Mouse (Mus musculus): ENCODE results near the gene Vps37b. TPM values are rescaled to one million over a fixed set of nuclear protein-coding genes. Genes with fewer than 3 reads are reported as not detected.
"Not testable (repeated sequence)": the region's sequence is repeated elsewhere in the genome, so short reads cannot be mapped to it uniquely, and the experiment has no call there.

Gene Vps37b
- 10 to 100 TPM; 24.4 to 29.3 TPM for total RNA-seq (2021)
- long read RNA-seq, experiment 1, transcript Vps37b-201 (4 exons, 2,522 nt) = major isoform, 103 of 122 reads
- long read RNA-seq, experiment 1, partial matches to known transcripts = 0 of 122 reads
- long read RNA-seq, experiment 1, other reads (novel, unspliced or antisense) = 19 of 122 reads
- long read RNA-seq, experiment 2, transcript Vps37b-201 (4 exons, 2,522 nt) = major isoform, 118 of 132 reads
- long read RNA-seq, experiment 2, partial matches to known transcripts = 0 of 132 reads
- long read RNA-seq, experiment 2, other reads (novel, unspliced or antisense) = 14 of 132 reads

DNA sequence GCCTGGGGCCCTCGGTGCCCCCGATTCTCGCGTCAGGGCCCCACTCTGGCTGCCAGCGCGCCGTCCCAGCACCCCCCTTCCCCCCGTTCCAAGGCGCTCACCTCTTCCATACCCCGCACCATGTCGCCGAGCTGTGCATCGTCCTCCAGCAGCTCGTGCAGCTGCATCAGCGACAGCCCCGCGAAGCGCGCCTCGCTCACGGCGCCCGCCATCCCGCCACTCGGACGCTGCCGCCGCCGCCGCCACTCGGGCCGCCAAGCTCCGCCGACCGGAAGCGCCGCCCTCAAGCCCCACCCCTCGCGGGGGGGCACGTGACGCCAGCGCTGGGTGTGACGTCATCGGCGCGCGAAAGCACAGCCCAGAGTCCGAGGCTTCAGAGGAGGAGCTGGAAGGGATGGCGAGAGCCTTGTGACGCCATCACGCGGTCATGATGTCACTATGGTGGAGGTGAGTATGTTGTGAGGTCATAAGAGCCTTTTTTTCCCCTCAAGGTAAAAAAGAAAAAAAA lies at the start of gene Vps37b:
Vps37b (minus strand) TSS at position 270 of the 508 bp plus-strand sequence.
- DNase-seq (ENCODE audit: low spot score in 2 of 2) = peak; percentile 82 to 89

DNA sequence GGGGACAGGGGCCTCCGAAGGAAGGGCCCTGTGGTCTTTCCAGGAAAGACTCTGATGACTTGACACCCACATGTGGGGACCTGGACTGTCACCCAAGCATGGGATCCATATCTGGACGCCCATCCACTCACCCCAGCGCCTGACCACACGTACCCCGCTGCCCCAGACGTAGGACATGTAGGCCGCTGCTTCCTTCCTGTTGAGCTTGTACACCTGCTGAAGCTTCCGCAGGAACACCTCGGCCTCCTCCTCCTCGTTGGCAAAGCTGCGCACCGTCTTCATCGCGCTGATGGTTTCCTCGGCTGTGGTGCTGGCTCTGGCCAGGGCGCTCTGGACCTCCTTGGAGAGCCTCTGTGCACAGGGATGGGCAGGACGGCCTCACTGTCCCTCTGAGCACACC lies 47.8 kb upstream of the Vps37b start:
- DNase-seq (ENCODE audit: low spot score in 2 of 2) = no peak

DNA sequence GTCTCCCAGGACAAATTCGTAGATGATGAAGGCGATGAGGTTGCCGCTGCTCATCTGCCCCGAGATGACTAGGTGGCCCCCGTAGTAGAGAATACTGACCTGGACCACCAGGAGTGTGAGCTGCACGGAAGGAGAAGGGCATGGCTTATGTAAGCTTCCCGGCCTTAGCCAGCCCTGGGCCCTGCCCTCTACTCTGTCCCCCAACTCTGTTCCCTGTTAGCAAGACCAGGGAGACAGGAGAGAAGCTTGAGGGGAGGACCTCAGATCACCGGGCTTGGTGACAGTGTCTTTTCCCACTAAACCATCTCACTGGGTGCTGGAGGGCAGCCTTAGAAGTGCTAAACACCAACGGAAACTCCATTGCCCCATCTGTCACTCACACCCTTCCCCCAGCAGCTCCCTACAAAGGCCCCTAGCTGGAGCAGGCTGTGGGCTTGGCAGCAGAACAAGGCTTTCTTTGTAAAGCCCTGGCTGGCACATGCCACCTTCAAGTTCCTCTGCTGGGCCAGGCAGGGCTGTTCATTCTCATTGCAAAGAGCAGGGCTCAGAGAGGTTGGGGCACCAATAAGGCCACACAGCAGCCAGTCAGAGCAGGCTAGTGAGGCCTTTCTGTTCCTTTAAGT lies 46.8 kb upstream of the Vps37b start:
- DNase-seq (ENCODE audit: low spot score in 2 of 2) = no peak

DNA sequence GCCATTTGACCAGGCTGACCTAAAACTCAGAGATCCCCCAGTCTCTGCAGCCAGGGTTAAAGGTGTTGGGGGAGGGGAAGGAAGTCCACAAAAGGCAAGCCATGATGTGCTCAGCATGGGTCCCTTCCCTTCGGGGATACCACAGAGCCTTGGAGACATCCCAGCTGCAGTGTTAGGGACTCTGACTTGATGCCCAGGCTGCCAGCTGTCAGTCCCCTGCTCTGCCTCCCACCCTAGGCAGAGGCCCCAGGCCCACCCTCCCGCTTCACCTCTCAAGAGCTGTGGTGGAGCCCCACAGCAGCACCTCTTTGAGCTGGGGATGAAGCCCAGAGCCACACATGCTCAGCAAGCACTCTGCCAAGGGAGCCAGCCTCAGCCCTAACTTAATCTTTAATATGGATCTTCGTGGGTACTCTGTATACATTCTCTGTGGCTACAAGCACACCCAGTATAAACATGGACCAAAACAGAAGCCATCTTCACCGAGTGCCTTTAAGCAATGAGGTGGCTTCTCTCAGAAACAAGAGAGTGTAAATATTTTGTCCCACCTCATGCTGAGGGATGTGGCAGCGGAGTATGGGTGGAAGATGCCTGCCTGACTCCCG lies 45.9 kb upstream of the Vps37b start:
- no peak for DNase-seq (ENCODE audit: low spot score in 2 of 2)

DNA sequence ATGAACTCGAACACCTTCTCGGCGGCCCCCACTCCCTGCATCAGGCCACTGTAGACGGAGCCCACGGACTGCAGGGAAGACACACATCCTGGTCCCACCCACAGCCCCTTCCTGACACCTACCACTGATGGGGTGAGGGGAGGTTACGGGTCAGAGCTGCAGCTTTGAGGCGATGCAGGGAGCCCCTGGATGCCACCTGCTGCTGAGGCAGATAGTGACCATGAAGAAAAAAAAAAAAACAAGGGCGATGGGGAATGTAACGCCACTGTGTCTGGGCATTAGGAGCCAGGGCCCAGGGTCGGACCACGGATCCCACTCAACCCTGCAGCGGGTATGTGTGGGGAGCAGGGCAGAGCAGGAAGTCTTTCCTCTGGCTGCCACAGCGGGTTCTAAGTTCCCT lies 45.2 kb upstream of the Vps37b start:
- DNase-seq (ENCODE audit: low spot score in 2 of 2) = no peak

DNA sequence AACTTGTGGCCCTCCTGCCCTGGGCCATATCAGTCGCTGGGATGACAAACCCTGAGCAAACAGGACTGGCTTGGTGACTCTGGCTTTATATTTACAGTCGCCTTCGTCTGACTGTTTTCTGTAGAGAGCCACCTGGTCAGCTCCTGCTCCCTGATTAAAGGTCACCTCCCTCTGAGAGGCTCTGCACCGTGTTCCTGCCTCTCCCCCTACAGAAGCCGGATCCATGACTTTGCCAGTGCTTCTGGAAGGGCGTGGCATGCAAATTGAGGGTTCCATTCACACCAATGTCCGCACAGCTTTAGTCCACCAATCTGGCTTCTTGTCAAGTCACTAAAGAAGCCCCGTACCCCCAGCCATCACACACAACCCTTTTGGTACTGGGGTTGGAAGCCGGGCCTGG lies 44.5 kb upstream of the Vps37b start:
- no peak for DNase-seq (ENCODE audit: low spot score in 2 of 2)

DNA sequence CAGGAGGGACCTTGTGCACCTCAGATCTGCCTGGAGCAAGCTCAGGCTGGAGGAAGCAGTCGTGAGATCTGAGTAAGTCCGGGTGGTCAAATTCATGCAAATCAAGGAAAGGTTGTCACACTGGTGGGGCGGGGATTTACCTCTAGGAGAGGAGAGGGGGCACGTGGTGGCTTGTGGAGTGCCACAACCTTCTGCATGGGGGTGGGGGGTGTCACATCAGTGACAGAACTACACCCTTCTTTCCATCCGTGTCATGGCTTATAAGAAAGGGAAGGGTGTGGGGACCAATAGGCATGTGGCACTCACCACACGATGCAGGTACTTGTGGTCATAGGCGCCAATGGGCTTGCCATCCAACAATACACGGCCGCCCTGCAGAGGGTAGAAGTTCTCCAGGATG lies 43.6 kb upstream of the Vps37b start:
- DNase-seq (ENCODE audit: low spot score in 2 of 2) = no peak

DNA sequence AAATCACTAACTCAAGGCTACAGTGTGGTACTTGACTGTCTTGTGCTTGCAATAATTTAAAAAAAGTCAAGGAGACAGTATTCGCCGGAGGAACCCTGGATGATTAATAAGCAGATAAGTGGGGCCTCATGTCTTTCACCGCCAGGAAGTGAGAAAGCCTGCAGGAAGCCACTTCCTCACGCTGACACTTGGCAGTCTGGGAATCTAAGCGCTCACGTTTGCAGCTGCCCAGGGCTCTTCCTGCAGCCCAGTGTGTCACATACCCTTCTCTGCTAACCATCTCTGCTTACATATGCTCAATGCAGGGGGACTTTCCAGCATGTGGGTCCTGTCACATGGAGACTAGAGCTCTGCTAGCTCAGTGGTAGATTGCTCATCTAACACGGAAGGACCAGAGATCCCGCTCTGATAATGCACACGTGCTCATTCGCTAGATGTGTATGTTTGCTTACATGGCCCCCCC lies 42.8 kb upstream of the Vps37b start:
- DNase-seq (ENCODE audit: low spot score in 2 of 2) = no peak

DNA sequence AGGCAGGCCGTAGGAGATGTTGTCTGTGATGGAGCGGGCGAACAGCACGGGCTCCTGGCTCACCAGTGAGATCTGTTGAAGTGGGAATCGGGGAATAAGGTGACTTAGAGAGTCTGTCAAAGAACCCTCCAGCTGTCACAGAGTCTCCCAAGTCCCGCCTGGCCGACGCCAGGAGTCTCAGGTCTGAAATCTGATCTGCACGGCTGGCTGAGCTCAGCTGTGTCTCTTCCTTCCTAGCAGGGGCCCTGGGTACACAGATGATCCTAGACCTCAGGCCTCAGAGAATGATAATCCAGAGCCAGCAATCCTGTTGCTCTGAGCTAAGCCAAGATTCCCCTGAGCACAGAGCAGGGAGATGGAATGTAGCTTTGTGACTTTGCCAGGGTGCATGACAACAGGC lies 41.6 kb upstream of the Vps37b start:
- no peak for DNase-seq (ENCODE audit: low spot score in 2 of 2)

DNA sequence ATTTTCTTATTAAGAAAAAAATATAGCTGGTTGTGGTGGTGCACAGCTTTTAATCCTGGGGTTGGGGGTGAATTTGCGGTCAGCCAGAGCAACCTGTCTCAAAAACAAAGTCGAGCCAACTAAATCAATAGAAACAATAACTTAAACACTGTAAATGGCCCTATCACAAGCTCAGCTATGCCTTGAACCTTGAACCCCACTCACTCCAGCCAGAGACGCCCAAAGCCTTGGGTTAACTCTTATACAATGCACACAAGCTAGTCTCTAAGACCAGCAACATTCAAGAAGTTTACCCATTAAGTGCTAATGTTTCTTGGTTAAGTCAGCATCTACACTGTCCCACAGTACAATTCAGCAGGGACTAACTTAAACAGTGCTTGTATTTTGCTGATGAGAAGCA lies 37.6 kb upstream of the Vps37b start:
- no peak for DNase-seq (ENCODE audit: low spot score in 2 of 2)

DNA sequence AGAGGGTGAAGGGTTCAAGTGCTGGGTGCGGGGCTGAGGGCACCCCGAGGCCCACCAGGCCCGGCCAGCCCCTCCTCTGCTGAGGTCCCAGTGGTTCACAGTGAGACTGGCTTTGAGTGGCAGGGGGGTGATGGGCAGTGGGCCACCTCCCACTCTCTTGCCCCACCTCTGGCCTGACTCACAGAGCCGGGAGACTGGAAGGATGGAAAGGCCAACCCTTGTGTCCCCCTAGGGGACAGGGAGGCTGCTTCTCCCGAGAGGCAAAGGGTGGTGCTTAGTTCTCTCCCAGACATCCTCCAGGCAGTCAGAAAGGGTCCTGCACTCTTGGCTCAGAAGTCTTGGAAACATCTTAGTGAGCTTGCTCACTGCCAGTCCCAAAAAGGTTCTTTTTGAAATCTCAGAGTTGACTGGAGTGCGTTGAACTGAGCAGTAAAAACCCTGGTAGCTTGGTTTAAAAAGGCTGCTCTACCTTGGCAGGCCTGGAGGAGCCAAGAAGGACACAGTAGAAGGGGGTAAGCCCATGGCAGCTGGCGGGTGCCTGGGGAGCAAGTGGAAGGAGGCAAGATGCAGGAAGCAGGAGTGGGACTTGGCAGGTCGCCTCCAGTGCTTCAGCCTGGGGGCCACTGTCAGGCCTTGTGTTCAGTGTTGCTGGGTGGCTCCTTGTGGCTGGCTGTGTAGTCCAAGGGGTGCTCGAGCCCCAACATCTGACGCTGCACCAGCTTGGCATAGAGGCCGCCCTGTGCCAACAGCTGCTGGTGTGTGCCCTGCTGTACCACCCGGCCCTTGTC lies 30.2 kb upstream of the Vps37b start:
- no peak for DNase-seq (ENCODE audit: low spot score in 2 of 2)

DNA sequence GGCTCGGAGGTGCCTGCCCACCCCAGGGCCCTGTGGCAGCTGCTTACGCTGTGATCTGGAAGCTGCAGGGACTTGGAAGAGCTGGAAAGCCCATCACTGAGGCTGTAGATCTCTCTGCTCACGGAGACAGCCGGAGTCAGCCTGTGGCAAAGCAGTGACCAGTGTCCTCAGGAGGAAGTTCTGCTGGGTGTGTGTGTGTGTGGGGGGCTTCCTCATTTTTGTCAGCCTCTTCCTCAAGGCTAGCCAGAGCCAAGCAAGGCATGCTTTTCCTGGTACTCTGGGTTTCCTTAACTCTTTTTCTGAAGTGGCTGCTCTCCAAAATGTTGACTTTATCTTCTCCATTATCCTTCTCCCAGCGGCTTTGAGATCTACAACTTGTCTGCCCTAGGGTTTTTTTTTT lies 27.6 kb upstream of the Vps37b start:
- DNase-seq (ENCODE audit: low spot score in 2 of 2) = no peak

DNA sequence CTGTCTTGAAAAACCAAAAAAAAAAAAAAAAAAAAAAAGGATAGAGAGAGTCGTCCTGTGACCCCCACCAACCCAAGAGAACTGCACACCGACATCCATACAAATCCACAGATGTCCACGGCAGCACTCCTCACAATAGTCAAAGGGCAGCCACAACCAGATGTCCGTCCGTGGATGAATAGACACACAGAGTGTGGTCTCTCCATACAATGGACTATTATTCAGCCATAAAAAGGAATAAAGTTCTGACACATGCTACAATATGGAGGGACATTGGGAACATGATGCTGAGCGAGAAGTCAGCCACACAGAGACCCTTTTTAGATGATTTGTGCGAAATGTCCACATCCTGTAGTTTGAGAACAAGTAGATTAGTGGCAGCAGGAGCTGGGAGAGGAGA lies 26.7 kb upstream of the Vps37b start:
- DNase-seq (ENCODE audit: low spot score in 2 of 2) = no peak

DNA sequence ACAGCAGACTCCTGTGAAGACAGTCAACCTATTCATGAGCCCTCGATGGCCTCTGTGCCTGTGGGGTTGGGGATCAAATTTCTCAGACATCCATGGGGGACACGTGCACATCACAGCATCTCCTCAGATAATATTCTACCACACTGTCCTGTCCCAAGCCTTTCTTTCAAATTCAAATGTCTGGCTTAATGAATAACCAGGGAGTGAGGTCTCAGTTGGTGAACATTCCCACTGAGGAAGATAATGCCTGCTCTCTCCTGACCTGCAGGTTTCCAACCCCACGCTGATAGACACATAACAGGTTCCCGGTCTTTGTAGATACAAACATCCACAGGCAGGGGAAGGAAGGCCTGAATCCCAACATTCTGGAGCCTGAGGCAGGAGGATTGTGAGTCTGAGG lies 24.9 kb upstream of the Vps37b start:
- no peak for DNase-seq (ENCODE audit: low spot score in 2 of 2)

DNA sequence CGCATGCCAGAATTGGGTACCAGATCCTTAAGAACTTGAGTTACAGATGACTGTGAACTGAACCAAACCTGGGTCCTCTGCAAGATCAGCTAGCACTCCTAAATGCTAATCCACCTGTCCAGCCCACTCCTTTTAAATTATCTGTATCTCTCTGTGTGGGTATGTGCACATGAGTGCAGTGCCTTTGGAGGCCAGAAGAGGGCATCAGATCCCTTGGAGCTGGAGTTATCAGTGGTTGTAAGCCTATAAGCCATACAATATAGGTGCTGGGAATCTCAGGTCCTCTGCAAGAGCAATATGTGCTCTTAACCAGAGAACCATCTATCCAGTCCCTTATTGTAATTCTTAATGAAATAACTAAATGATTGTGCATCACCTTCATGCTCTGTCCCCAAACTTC lies 24.1 kb upstream of the Vps37b start:
- DNase-seq (ENCODE audit: low spot score in 2 of 2) = no peak

DNA sequence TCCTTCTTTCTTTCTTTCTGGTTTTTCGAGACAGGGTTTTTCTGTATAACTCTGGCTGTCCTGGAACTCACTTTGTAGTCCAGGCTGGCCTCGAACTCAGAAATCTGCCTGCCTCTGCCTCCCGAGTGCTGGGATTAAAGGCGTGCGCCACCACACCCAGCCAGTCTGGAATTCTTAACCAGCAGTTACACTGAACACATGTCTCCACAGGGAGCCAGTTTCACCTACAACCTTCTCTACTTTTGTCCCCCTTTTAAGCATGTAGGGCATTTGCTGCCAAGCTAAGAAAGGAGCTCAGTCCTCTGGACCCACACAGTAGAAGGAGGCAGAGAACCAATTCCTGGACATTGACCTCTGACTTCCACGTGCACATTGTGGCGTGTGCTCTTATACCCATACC lies 20.6 kb upstream of the Vps37b start:
- DNase-seq (ENCODE audit: low spot score in 2 of 2) = not testable (repeated sequence)

DNA sequence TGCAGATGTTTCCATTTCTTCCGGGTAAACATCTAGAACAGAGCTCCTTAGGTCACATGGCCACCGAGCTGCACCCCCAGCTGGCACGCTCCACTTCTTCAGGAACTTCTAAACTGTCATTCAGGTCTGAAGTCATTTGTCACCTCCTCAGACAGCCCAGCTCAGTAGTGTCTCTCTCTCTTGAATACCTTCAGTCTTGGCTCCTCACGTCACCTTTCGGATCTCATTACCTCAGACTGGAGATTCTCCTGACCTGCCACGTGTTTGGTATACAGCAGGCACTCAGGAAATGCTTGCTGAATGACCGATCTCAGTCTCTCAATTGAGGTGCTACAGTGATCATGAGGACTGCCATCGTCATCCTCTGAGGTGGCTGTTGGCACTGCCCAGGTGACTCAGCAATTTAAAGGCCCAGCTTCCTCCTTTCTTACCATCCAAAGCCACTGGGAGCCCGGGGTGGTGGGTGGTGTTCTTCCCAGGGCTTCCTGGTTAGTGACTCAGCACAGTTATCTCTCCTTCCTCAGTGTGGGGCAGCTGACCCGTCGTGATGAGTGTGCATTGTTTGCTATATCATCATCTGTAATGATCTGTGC lies 19.9 kb upstream of the Vps37b start:
- no peak for DNase-seq (ENCODE audit: low spot score in 2 of 2)

DNA sequence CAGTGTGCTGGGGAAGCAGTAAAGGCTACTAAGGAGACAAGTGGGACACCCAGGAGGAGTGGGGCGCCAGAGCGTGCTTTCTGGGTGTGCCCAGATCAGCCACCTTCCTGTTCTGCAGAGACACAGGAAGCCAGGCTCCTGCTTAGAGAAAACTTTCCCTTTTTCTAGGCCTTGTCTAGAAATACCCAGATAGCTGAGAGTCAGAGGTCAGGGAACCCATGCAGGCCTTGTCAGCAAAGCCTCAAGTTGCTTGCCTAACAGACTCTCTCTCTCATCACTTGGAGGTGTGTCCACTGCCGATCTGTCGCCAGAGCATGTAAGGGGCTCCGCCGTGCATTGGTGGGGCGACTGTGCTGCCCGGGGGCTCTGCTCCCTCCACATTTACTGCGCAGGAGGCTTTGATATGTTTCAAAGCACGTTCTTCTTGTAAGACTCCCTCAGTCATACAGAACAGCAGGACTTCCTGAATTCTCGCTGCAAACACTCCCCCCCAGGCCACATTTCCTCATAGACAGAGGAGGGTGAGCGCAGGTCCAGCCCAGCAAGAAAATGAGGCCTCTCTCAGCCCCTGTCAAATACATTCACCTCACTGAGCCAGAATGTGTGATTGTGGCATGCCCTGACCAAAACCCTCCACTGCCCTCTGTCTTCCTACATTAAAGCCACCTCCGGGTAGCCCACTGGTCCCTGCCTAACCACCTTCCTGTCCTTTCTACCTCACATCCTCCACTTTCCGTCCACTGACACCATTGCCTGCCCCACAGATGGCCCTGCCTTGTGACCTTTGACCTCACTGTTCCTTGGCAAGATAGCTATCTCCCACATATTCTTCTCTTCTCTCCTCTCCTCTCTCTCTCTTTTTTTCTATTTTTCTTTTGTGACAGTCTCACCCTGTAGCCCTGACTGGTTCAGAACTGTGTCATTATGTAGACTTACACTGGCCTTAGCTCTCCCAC lies 18.3 kb upstream of the Vps37b start:
- no peak for DNase-seq (ENCODE audit: low spot score in 2 of 2)

DNA sequence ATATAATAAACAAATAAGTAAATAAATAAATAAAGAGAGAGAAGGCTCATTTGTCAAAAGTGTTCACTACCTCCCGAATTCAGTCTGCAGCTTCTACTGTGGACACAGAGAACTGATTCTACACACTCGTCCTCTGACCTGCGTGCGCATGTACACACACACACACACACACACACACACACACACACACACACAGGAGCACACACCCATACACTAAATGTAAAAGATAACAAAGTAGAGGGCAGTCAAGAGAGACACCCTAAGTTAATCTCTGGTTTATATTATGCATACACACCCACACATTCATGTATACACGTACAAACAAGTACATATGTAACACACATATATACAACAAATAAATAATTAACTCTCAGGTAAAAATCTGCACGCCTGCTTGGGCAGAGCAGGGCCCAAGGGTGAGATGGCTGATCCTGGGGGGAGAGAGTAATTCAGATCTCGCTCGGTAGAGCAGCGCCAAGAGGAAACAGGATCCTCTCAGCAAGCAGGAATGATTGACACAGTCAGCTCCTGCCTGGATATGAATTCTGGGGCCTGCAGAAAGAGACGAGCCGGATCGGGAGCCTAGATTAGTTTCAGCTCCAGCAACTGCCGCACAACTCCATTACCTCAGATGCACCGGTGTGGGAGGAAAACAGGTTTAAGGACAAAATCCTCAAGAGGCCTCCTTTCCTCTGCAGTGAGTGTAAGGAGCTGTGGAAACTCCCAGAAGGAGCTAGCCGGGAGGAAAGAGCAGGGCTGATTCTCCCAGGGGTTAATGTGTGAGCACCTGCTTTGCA lies 17.4 kb upstream of the Vps37b start:
- no peak for DNase-seq (ENCODE audit: low spot score in 2 of 2)
